Mouse (Mus musculus): ENCODE measurements at regions not wholly inside any gene's neighbourhood (a gene's known extent, or its start where the extent isn't known, plus 50 kb on each side); places are given as distances from the start of the nearest gene placed in this dataset.
"Not testable (repeated sequence)": the region's sequence is repeated elsewhere in the genome, so short reads cannot be mapped to it uniquely, and the experiment has no call there.

DNA sequence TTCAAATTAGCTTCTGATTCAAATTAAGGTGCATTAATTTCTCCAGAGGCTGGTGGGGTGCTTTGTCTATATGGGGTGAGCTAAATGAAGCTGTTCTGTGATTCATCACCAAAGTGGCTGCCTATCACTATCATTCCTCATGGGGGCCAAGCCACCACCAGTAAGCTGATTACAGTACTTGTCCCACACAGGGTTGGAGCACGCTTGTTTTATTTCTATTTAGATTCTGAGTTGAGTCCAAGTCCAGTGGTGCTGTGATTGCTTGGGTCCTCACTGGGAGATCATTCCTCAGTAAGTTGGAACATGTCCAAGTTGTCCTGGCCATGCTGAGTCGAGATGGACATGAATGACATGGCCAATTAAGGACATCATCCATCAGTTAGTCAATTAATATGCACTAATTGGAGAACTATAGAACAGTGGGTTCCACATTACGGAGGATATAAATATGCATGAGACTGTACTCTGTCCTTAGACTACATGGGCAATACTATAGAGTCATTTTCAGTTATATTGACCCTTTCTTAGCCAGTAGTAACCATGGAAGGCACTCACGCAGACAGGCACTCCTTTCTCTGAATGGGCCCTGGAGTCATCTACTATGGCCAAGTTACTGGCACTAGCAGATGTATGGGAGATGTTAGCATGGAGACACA is 105.3 kb upstream of the Tacr1 start:
- no peaks in the 10 kb centered on the region for H3K36me3 ChIP-seq (replicated peaks; ENCODE audit: insufficient read depth, low read length)
- WGBS (ENCODE audit: insufficient replicate concordance), result 72% methylated on average over 4 of the region's 4 CpGs
- no peak for TF ChIP-seq CTCF (IDR thresholded peaks at IDR 0.05; ENCODE audit: low read depth)
- TF ChIP-seq EP300 (IDR thresholded peaks at IDR 0.05; ENCODE audit: low read depth), result no peak
- no peak overlapping the region for H3K4me2 ChIP-seq (ENCODE audit: low read depth, low read length)
- H3K9me3 ChIP-seq (ENCODE audit: low read length), result no peaks in the 10 kb centered on the region
- no peaks in the 10 kb centered on the region for H3K27me3 ChIP-seq (ENCODE audit: insufficient read depth, low read length)
- DNase-seq, result no peak
- H3K4me3 ChIP-seq (ENCODE audit: low read depth, low read length), result no peak overlapping the region
- H3K9ac ChIP-seq (replicated peaks), result no peak overlapping the region
- ATAC-seq, result no peak
- no peaks in the 10 kb centered on the region for H3K4me1 ChIP-seq (ENCODE audit: insufficient read depth)
- H3K27ac ChIP-seq (ENCODE audit: low read depth), result no peak overlapping the region

DNA sequence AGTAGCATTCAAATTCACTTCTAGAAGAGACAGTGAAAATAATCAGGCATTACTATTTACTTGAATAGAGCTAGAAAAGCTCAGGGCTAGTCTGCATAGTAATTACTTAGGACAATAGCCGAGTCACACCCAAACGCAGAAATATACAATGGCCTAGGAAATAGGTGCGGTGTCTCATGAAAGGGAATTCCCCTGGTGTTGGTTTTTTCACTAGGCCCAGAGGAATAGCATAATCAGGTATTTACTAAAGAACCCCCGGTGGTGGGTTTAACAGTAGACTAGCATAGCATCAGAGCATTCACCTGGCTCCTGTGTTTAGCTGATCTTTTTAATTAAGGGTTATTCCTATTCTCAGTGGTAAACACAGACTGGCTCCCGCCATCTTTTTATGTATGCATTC is 99.9 kb upstream of the Tacr1 start:
- 75% methylated on average over 5 of the region's 5 CpGs for WGBS (ENCODE audit: insufficient replicate concordance)
- DNase-seq; H3K9me3 ChIP-seq (ENCODE audit: low read length); H3K4me3 ChIP-seq (ENCODE audit: low read depth, low read length); H3K9ac ChIP-seq (replicated peaks); H3K36me3 ChIP-seq (replicated peaks; ENCODE audit: insufficient read depth, low read length); H3K27me3 ChIP-seq (ENCODE audit: insufficient read depth, low read length); H3K4me2 ChIP-seq (ENCODE audit: low read depth, low read length); ATAC-seq; H3K4me1 ChIP-seq (ENCODE audit: insufficient read depth); H3K27ac ChIP-seq (ENCODE audit: low read depth): not testable (repeated sequence)

- no peaks in the 10 kb centered on the region for H3K36me3 ChIP-seq (replicated peaks; ENCODE audit: insufficient read depth, low read length)
- no peaks in the 10 kb centered on the region for H3K9me3 ChIP-seq (ENCODE audit: low read length)
- H3K4me2 ChIP-seq (ENCODE audit: low read depth, low read length), result no peak overlapping the region
- H3K4me3 ChIP-seq (ENCODE audit: low read depth, low read length), result no peak overlapping the region
- no peak for TF ChIP-seq CTCF (IDR thresholded peaks at IDR 0.05; ENCODE audit: low read depth)
- TF ChIP-seq EP300 (IDR thresholded peaks at IDR 0.05; ENCODE audit: low read depth), result no peak
- no peak overlapping the region for H3K27ac ChIP-seq (ENCODE audit: low read depth)
- ATAC-seq (no peak), DNase-seq (no peak)
- H3K4me1 ChIP-seq (ENCODE audit: insufficient read depth), result no peaks in the 10 kb centered on the region
- no peak overlapping the region for H3K9ac ChIP-seq (replicated peaks)
- no peaks in the 10 kb centered on the region for H3K27me3 ChIP-seq (ENCODE audit: insufficient read depth, low read length)
Measured at GRCm38 (mm10) chr6:82313691-82314090, 88.4 kb upstream of the Tacr1 start.
